Mouse (Mus musculus) ES-Bruce4 (cell line): Measurements from ENCODE around the gene Slc12a3.

Experiments used
- CTCF ChIP-seq: IDR thresholded peaks from one replicate; pipeline ENCODE4 v1.8.1; 2011; ENCODE audit warnings: low read depth, low read length
- EP300 ChIP-seq: IDR thresholded peaks from 2 replicates; pipeline ENCODE4 v1.6.1; 2011; ENCODE audit warnings: low read depth, low read length; ENCODE audit not compliant: insufficient read depth

- TF ChIP-seq CTCF: no peak
- no peak for TF ChIP-seq EP300
Measured at GRCm38 (mm10) chr8:94392648-94393047, 63.6 kb downstream of the Slc12a3 start.
